Mouse (Mus musculus) kidney, postnatal 0 days (tissue): ENCODE data around the gene Lpin3. TPM values are rescaled to one million over a fixed set of nuclear protein-coding genes. Genes with fewer than 3 reads are reported as not detected.

Source experiments
- ATAC-seq: fragments of 200-750 bp; cut with Nextera tagmentation; replicated peaks from 2 replicates; pipeline ENCODE4 v1.8.0; 2017; ENCODE audit warnings: low read depth, moderate number of reproducible peaks, moderate TSS enrichment, moderate library complexity; ENCODE audit not compliant: low FRiP score
- DNase-seq: peaks from one replicate; pipeline ENCODE4 v3.0.0-alpha.2; 2016; ENCODE audit warnings: low spot score
- H3K27ac ChIP-seq: fragments of 300-500 bp; sonication (generic); 2 replicates; pipeline ENCODE4 v1.5.1; 2014; ENCODE audit warnings: mild to moderate bottlenecking
- H3K27me3 ChIP-seq: fragments of 300-500 bp; sonication (generic); 2 replicates; pipeline ENCODE4 v1.6.1; 2014; ENCODE audit warnings: low read length, mixed read lengths; ENCODE audit not compliant: insufficient read depth
- H3K36me3 ChIP-seq: fragments of 300-500 bp; sonication (generic); 2 replicates; pipeline ENCODE4 v1.6.1; 2014; ENCODE audit warnings: low read length, mixed read lengths; ENCODE audit not compliant: insufficient read depth
- H3K4me1 ChIP-seq: fragments of 300-500 bp; sonication (generic); replicated peaks from 2 replicates; pipeline ENCODE4 v1.6.1; 2014; ENCODE audit warnings: antibody characterized with exemption, low read length, mixed read lengths; ENCODE audit not compliant: insufficient read depth
- H3K4me2 ChIP-seq: fragments of 300-500 bp; sonication (generic); 2 replicates; pipeline ENCODE4 v1.6.1; 2014; ENCODE audit warnings: mild to moderate bottlenecking, low read length, moderate library complexity, mixed read lengths
- H3K4me3 ChIP-seq: fragments of 300-500 bp; sonication (generic); replicated peaks from 2 replicates; pipeline ENCODE4 v1.5.1; 2014; ENCODE audit warnings: low read depth, low read length
- H3K9ac ChIP-seq: fragments of 300-500 bp; sonication (generic); 2 replicates; pipeline ENCODE4 v1.6.1; 2014; ENCODE audit warnings: low read depth, low read length
- H3K9me3 ChIP-seq: fragments of 300-500 bp; sonication (generic); replicated peaks from 2 replicates; pipeline ENCODE4 v1.6.1; 2016; ENCODE audit warnings: low read length, inconsistent platforms, mixed read lengths
- CTCF ChIP-seq: IDR thresholded peaks from 2 replicates; pipeline ENCODE4 v1.5.1; 2016; ENCODE audit warnings: antibody characterized with exemption, low read depth, mild to moderate bottlenecking, moderate library complexity
- WGBS: fragments of 180-500 bp; shearing (Covaris S2); extraction: QIAGEN DNeasy Blood & Tissue Kit; methylation state at CpG from one replicate; pipeline ENCODE4 v1.1.7; 2014; 5-methylcytosine and 5-hydroxymethylcytosine counted together
- polyA plus RNA-seq: library from polyadenylated mRNA; unstranded; fragments of >200 nt; fragmentation: Nextera tagmentation; extraction: Ambion mirVana; gene quantifications from 2 replicates; pipeline ENCODE4 v1.2.1, GENCODE M21; 2015

The Lpin3 gene
- polyA plus RNA-seq: 4.1 and 4.2 TPM in 2 replicates

DNA sequence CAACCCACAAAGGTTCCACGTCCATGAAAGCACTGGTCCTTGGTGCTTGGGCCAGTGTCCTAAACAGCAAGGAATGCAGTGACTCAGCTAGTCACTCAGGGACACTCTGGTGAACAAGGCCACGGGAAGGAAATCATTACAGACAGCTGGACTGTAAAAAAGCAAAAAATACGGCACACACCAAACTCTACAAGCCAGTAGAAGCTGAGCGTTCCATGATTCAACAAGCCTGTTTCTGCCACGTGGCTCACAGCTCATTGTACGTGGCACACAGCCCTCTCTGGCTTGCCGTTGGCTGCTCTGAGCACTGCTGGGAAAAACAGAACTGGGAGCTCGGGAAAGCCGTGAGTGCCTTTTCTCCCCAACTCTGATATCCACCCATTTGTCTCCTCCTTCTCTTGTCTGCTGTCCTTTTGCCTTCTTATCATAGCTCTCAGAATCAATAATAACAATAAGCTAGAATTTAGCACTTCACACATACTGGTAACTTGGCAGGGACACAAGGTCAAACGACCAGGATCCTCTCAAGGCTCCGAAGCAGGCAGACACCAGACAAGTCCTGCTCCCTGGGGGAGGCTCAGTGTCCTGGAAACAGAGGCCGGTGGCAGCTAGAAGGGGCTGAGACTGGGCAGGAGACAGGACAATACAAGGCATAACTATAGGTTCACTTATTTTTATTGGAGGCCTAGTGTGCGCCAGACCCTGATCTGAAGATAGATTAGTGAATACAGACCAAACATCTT lies at the start of gene Lpin3:
Lpin3 (plus strand) TSS at position 218 of the 743 bp plus-strand sequence.
- no peak within 1 kb of the TSS for H3K4me3 ChIP-seq
- TF ChIP-seq CTCF: no peak
- ATAC-seq (no peak; the same call in 1 of the 2 replicates), DNase-seq (peak; percentile 36)
- H3K9ac ChIP-seq: no peak within 1 kb of the TSS
- no peaks in the 10 kb centered on the region for H3K36me3 ChIP-seq
- H3K4me1 ChIP-seq: no peaks in the 10 kb centered on the region
- H3K27me3 ChIP-seq: no peaks in the 10 kb centered on the region
- 47% methylated on average over 13 of the region's 13 CpGs for WGBS
- H3K9me3 ChIP-seq: no peaks in the 10 kb centered on the region
- no peak within 1 kb of the TSS for H3K4me2 ChIP-seq
- no peak within 1 kb of the TSS for H3K27ac ChIP-seq

DNA sequence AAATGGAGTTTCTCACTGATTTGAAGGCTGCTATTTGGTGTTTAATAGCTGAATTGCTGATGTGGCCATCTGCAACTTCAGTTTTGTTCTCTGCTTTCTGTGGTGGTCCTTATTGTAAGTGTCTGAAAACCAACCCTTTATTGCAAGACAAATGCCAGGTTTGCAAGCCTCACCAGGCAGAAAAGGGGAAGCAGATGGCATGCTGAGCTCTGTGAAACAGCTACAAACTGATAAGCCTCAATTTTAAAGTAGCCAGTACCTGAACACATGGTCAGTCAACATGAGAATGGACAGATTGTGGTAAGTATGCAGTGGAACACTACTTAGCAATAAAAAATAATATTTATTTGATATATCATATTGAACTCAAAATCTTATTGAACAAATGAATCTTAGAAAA lies 39.6 kb upstream of the Lpin3 start:
- H3K27ac ChIP-seq: no peak overlapping the region
- DNase-seq: no peak
- no peak overlapping the region for H3K4me2 ChIP-seq
- H3K4me1 ChIP-seq: no peaks in the 10 kb centered on the region
- no peaks in the 10 kb centered on the region for H3K27me3 ChIP-seq
- H3K36me3 ChIP-seq: no peaks in the 10 kb centered on the region
- TF ChIP-seq CTCF: no peak
- no peaks in the 10 kb centered on the region for H3K9me3 ChIP-seq
- H3K9ac ChIP-seq: no peak overlapping the region
- H3K4me3 ChIP-seq: no peak overlapping the region
- ATAC-seq: no peak

DNA sequence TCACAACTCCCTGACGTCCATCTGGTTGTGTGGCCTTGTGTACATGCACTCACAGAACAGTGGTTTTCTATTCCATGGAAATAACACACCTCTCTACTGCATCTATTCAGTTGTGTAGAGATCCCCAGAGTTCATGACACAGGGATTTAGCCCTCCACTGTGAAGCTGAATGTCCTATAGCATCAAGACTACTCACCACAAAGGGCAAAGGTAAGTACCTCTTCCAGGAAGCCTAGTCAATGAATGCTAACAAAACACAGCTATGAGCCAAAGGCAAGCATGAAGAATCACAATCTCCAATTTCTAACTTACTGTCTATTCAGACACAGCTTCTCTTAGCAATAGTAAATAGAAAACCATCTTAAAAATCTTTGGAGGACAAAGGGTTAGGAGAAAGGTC lies 32.8 kb upstream of the Lpin3 start:
- Histone ChIP-seq H3K4me1 (no peaks in the 10 kb centered on the region), H3K27ac (no peak overlapping the region), H3K36me3 (no peaks in the 10 kb centered on the region), H3K9me3 (no peaks in the 10 kb centered on the region), H3K27me3 (no peaks in the 10 kb centered on the region), H3K4me2 (no peak overlapping the region), H3K4me3 (no peak overlapping the region), H3K9ac (no peak overlapping the region)
- WGBS: 83% methylated on average over 1 of the region's 1 CpGs
- no peak for TF ChIP-seq CTCF
- peak; percentile 73 for ATAC-seq
- DNase-seq: no peak

DNA sequence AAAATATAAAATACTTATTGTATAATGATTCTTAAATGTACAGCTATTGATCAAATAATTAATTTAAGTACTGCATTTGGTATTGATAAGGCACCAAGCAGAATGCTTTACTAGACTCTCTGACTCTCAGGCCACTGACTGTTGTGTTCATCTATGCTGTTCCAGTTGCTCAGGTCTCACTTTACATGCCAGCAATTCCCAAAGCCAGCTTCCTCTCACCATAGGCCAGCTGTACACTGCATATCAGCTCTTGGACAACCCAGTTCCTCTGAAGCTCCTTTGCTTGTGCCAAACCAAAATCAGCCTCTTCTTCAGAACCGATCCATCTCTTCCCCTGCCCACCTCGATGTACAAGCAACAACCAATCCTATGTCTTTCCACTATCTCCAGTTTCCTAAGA lies 32.3 kb upstream of the Lpin3 start:
- ATAC-seq (no peak), DNase-seq (no peak)
- Histone ChIP-seq H3K27me3 (no peaks in the 10 kb centered on the region), H3K4me2 (no peak overlapping the region), H3K9ac (no peak overlapping the region), H3K4me1 (no peaks in the 10 kb centered on the region), H3K9me3 (no peaks in the 10 kb centered on the region), H3K27ac (no peak overlapping the region), H3K36me3 (no peaks in the 10 kb centered on the region), H3K4me3 (no peak overlapping the region)
- TF ChIP-seq CTCF: no peak
- 95% methylated on average over 2 of the region's 2 CpGs for WGBS

DNA sequence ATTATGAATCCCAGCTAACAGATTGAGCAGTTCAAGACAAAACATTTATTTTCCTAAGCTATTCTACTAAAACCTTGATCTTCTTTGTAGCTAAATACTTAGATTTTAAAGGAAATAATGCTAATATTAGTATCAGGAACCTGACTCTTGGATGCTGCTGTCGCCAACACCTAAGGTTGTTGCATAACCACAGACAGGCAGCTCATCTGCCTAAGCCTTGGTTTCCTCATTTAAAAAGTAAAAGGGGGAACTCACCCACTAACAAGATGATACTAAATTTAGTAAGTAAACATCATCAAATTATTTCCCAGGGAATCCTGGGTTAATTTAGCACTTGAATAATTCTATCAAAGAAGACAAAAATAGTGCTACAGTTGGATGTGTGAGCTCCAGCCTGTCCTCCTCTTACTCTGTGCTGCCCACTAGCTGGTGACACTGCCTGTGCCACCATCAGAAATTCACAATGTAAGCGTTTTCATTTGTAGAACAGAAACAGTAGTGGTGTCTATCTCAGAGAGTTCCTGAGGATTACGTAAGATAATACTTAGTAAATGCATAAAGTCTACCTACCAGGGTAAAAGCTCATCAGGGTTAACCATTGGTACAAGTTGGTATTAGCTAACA lies 30.7 kb upstream of the Lpin3 start:
- Histone ChIP-seq H3K9ac (no peak overlapping the region), H3K4me2 (no peak overlapping the region), H3K4me3 (no peak overlapping the region), H3K4me1 (no peaks in the 10 kb centered on the region), H3K9me3 (no peaks in the 10 kb centered on the region), H3K27ac (no peak overlapping the region), H3K36me3 (no peaks in the 10 kb centered on the region), H3K27me3 (no peaks in the 10 kb centered on the region)
- TF ChIP-seq CTCF: peak; percentile 35; the same call in 1 of the 2 replicates
- 80% methylated on average over 3 of the region's 3 CpGs for WGBS
- peak; percentile 10 for DNase-seq
- no peak for ATAC-seq

DNA sequence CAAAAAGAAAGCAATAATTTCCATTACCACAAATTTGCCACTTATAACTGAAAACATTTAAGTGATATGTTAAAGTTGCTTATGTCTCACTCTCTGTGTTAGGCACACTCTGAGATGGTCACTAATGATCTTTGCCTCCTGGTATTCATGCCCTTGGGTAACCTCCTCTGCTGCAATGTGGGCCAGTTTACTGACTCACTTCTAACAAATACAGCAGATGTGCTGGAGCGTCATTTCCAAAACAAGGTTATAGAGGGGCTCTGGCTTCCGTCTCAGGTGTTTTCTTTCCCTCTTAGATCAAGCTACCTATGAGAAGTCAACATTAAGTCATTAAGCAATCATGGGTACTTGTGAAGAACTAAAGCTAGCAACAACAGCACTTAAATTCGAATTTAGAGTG lies 30.1 kb upstream of the Lpin3 start:
- no peak for DNase-seq
- no peak overlapping the region for H3K4me2 ChIP-seq
- ATAC-seq: no peak
- TF ChIP-seq CTCF: no peak
- no peak overlapping the region for H3K4me3 ChIP-seq
- no peaks in the 10 kb centered on the region for H3K27me3 ChIP-seq
- no peaks in the 10 kb centered on the region for H3K4me1 ChIP-seq
- H3K9ac ChIP-seq: no peak overlapping the region
- WGBS: 79% methylated on average over 3 of the region's 3 CpGs
- no peaks in the 10 kb centered on the region for H3K36me3 ChIP-seq
- H3K27ac ChIP-seq: no peak overlapping the region
- H3K9me3 ChIP-seq: no peaks in the 10 kb centered on the region

DNA sequence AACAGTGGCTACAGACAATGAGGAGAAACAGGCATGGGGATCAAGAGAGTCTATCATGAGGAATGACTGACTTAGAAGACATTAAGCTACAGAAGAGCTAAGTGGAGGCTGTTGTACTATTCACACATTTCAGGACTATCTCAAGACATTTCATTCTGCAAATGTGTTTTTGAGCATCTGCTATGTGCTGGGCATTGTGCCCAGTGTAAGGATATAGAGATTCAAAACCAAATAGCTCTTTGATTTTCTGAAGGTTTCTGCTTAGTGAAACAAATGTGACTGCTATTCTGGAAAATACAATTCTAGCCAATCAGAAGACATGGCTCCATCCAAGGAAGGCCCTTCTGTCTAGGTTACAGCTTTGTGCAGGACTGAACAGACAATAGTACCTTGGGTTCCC lies 25.8 kb upstream of the Lpin3 start:
- H3K27me3 ChIP-seq: no peaks in the 10 kb centered on the region
- H3K4me2 ChIP-seq: no peak overlapping the region
- no peak overlapping the region for H3K9ac ChIP-seq
- no peak overlapping the region for H3K4me3 ChIP-seq
- no peaks in the 10 kb centered on the region for H3K4me1 ChIP-seq
- H3K36me3 ChIP-seq: no peaks in the 10 kb centered on the region
- no peak overlapping the region for H3K27ac ChIP-seq
- no peak for TF ChIP-seq CTCF
- no peak for DNase-seq
- no peaks in the 10 kb centered on the region for H3K9me3 ChIP-seq
- ATAC-seq: no peak
